Mouse (Mus musculus): Measurements from ENCODE around the gene Acot7. TPM values are rescaled to one million over a fixed set of nuclear protein-coding genes. Genes with fewer than 3 reads are reported as not detected.

The Acot7 gene
- polyA plus RNA-seq, 1 experiment: 32.0 TPM

DNA sequence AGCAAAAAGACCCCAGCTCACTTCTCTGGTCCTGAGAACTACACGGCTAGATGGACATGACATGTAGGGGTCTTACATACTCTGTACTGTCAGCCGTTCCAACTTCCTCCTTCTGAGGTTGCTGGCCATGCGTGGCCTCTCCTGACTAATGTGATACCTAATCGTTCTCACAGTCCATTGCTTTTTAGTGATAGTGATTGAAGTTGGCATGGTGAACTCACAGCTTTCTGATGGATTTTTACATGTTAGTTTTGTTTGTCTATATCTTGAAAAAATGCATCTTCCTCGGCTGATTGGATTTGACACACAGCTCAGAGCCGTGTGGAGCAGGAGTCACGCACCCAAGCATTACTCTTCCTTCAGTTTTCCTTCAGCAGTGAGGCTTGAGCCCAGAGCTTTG lies 53.4 kb downstream of the Acot7 start:
- no peak for TF ChIP-seq POLR2A (IDR thresholded peaks at IDR 0.05; ENCODE audit: borderline replicate concordance, control insufficient read depth, low read depth, low read length)
- no peak for TF ChIP-seq CTCF (IDR thresholded peaks at IDR 0.05; ENCODE audit: control insufficient read depth, insufficient read depth, low read length)
- no peak overlapping the region for H3K4me3 ChIP-seq (replicated peaks; ENCODE audit: control insufficient read depth, low read depth, low read length)
- no peaks in the 10 kb centered on the region for H3K4me1 ChIP-seq (ENCODE audit: control insufficient read depth, insufficient read depth, low read length)
- WGBS: 71% methylated on average over 7 of the region's 7 CpGs
- no peak overlapping the region for H3K27ac ChIP-seq (ENCODE audit: control insufficient read depth, insufficient read depth, low read depth, low read length, poor library complexity)

DNA sequence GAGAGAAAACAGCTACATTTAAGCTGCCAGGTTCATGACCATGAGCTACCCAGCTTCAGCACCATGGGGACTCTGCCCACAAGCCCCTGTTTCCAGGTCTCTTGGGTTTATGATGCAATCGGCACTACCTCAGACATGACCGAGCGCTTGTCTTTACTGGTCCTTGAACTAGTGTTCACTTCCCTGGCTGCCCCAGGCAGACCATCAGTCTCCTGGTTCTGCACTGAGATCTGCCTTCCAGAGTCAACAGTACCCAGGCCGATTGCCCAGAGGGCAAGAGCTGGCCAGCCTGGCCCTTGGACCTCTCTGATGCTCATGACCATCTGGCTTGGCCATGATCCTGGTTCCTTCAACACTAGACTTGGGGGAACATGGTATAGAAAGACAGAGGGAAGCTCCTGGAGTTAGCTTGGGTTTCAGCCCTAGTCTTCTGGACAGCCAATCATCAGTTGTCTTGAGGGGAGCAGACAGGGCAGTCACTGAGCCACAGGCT lies 54.5 kb downstream of the Acot7 start:
- Histone ChIP-seq H3K4me1 (ENCODE audit: control insufficient read depth, insufficient read depth, low read length) (no peaks in the 10 kb centered on the region), H3K27ac (ENCODE audit: control insufficient read depth, insufficient read depth, low read depth, low read length, poor library complexity) (no peak overlapping the region), H3K4me3 (replicated peaks; ENCODE audit: control insufficient read depth, low read depth, low read length) (no peak overlapping the region)
- no peak for TF ChIP-seq POLR2A (IDR thresholded peaks at IDR 0.05; ENCODE audit: borderline replicate concordance, control insufficient read depth, low read depth, low read length)
- no peak for TF ChIP-seq CTCF (IDR thresholded peaks at IDR 0.05; ENCODE audit: control insufficient read depth, insufficient read depth, low read length)
- WGBS: 72% methylated on average over 4 of the region's 4 CpGs

DNA sequence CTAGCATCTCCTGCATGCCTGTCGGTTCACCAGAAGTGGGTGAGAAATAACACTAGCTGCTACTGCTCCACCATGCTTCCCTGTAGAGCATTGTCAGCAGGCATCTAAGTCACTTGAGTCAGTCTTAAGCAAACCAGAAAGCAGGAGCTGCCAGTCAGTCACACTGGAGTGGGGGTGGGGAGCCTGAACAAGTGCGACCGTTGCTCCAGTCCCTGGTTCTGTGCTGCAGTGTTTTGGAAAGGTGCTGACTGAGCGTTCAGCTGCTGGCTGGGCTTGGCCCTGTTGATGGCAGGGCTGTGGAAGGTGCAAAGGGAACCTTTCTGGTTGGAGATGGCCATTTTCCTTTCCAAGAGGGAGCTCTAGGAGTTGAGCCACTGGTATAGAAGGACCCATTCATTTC lies 62.0 kb downstream of the Acot7 start:
- no peak overlapping the region for H3K4me3 ChIP-seq (replicated peaks; ENCODE audit: control insufficient read depth, low read depth, low read length)
- no peaks in the 10 kb centered on the region for H3K4me1 ChIP-seq (ENCODE audit: control insufficient read depth, insufficient read depth, low read length)
- no peak overlapping the region for H3K27ac ChIP-seq (ENCODE audit: control insufficient read depth, insufficient read depth, low read depth, low read length, poor library complexity)
- WGBS: 84% methylated on average over 4 of the region's 4 CpGs
- TF ChIP-seq CTCF (IDR thresholded peaks at IDR 0.05; ENCODE audit: control insufficient read depth, insufficient read depth, low read length) (no peak), POLR2A (IDR thresholded peaks at IDR 0.05; ENCODE audit: borderline replicate concordance, control insufficient read depth, low read depth, low read length) (no peak)

DNA sequence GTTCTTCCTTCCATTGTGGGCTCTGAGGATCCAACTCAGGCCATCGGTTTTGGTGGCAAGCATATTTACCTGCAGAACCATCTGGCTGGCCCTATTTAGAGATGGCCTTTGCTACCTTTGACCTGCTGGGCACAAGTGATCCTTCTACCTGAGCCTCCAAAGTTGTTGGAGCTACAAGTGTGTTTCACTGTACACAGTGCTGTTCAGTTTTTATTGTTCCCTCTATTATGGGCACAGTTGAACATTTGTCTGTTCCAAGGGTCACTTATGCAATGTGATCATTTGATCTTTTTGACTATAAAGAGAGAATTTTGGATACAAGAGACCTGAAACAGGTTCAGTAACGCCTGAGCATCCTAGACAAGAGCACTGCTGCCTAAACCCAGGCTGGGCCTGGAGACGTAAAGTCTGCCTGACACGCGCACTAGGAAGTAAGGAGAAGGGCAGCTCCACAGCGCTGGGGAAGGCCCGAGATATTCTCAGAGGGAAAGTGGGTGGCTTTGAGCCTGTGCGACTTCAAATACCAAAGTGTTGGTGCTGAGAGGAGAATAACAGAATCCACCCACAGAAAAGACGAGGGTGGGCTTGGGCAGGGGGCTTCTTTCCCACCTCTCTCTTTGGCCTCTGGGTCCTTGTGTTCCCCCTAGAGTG lies 65.4 kb downstream of the Acot7 start:
- WGBS: 75% methylated on average over 9 of the region's 9 CpGs
- Histone ChIP-seq H3K4me3 (replicated peaks; ENCODE audit: control insufficient read depth, low read depth, low read length) (no peak overlapping the region), H3K4me1 (ENCODE audit: control insufficient read depth, insufficient read depth, low read length) (no peaks in the 10 kb centered on the region), H3K27ac (ENCODE audit: control insufficient read depth, insufficient read depth, low read depth, low read length, poor library complexity) (no peak overlapping the region)
- no peak for TF ChIP-seq CTCF (IDR thresholded peaks at IDR 0.05; ENCODE audit: control insufficient read depth, insufficient read depth, low read length)
- TF ChIP-seq POLR2A (IDR thresholded peaks at IDR 0.05; ENCODE audit: borderline replicate concordance, control insufficient read depth, low read depth, low read length): no peak

DNA sequence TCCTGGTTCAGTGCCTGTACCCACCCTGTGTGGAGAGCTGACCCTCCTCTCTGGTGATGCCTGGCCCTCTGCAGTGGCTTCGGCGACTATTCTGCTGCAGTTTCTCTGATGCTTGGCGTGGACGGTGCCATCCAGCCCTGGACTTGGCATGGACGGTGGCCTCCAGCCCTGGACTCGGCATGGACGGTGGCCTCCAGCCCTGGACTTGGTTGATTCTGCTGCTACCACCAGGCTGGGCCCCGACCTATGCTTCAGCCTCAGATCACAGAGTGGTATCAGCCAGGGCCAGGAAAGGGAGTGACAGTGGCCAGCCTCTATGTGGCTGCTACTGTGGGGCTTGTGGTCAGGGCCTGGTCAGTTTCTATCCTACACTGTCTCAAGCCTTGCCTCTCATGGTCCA lies 66.0 kb downstream of the Acot7 start:
- 84% methylated on average over 8 of the region's 8 CpGs for WGBS
- H3K4me3 ChIP-seq (replicated peaks; ENCODE audit: control insufficient read depth, low read depth, low read length): no peak overlapping the region
- H3K27ac ChIP-seq (ENCODE audit: control insufficient read depth, insufficient read depth, low read depth, low read length, poor library complexity): no peak overlapping the region
- TF ChIP-seq CTCF (IDR thresholded peaks at IDR 0.05; ENCODE audit: control insufficient read depth, insufficient read depth, low read length): no peak
- no peak for TF ChIP-seq POLR2A (IDR thresholded peaks at IDR 0.05; ENCODE audit: borderline replicate concordance, control insufficient read depth, low read depth, low read length)
- no peaks in the 10 kb centered on the region for H3K4me1 ChIP-seq (ENCODE audit: control insufficient read depth, insufficient read depth, low read length)

DNA sequence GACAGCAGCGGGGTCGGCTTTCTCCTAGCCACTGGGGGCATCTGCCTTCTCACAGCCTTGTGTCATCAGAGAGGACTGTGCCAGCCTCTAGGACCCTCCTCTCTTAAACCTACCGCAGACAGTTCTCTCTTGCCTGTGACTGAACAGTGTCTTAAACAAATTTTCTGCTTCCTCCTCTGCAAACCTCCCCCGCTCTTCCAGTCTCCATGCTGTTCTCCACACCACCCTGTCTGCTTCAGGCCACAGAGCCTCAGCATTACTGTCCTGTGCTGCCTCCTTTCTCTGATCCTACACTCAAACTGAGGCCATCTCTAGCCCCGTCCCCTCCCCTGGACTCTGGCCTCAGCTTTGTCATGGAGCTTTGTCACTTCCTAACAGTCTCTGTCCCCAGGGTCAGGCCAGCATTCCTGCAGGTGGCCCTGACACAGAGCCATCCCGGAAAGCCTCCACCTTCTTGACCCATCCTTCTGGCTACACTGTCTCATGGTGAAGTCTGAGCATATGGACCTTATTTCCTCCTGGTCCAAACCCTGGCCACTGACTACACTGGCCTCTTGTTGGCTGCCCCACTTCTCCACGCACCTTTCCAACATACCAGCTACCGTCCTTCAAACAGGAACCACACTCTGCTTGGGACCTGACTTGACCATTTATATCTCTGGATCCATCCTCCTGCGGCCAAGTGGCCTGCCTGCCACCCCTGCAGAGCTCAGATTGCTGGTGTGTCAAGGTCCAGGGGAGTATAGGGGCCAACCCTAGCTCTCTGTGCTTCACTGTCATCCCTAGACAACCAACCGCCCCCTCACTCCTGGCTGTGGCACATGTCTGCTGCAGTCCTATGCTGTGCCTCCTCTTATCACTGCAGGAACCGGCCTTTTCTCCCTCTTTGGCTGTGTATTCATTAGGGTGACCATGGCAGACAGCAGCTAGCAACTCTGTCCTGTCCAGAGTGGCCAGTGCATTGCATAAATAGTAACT lies 66.9 kb downstream of the Acot7 start:
- WGBS: 84% methylated on average over 11 of the region's 11 CpGs
- Histone ChIP-seq H3K4me1 (ENCODE audit: control insufficient read depth, insufficient read depth, low read length) (no peaks in the 10 kb centered on the region), H3K27ac (ENCODE audit: control insufficient read depth, insufficient read depth, low read depth, low read length, poor library complexity) (no peak overlapping the region), H3K4me3 (replicated peaks; ENCODE audit: control insufficient read depth, low read depth, low read length) (no peak overlapping the region)
- TF ChIP-seq POLR2A (IDR thresholded peaks at IDR 0.05; ENCODE audit: borderline replicate concordance, control insufficient read depth, low read depth, low read length) (no peak), CTCF (IDR thresholded peaks at IDR 0.05; ENCODE audit: control insufficient read depth, insufficient read depth, low read length) (no peak)

DNA sequence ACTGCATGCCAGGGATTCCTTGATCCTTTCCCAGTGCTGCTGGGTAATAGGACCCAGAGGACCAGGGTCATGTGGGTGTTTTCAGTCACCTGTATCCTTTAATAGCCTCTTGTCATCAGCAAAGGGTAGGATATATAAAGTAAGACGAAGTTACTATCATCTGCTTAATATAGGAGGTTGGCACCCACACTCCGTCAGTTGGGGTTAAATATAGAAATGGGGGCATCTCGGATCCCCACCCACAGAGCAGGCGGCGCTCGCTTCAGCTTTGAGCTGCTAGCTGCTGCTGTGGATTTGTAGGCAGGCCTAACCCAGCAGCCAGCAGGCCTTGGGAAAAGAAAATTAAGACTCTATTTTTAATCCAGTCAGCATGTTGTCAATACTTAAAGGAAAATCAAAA lies 68.1 kb downstream of the Acot7 start:
- TF ChIP-seq CTCF (IDR thresholded peaks at IDR 0.05; ENCODE audit: control insufficient read depth, insufficient read depth, low read length): no peak
- TF ChIP-seq POLR2A (IDR thresholded peaks at IDR 0.05; ENCODE audit: borderline replicate concordance, control insufficient read depth, low read depth, low read length): no peak
- H3K4me3 ChIP-seq (replicated peaks; ENCODE audit: control insufficient read depth, low read depth, low read length): no peak overlapping the region
- 79% methylated on average over 6 of the region's 6 CpGs for WGBS
- H3K27ac ChIP-seq (ENCODE audit: control insufficient read depth, insufficient read depth, low read depth, low read length, poor library complexity): no peak overlapping the region
- no peaks in the 10 kb centered on the region for H3K4me1 ChIP-seq (ENCODE audit: control insufficient read depth, insufficient read depth, low read length)

DNA sequence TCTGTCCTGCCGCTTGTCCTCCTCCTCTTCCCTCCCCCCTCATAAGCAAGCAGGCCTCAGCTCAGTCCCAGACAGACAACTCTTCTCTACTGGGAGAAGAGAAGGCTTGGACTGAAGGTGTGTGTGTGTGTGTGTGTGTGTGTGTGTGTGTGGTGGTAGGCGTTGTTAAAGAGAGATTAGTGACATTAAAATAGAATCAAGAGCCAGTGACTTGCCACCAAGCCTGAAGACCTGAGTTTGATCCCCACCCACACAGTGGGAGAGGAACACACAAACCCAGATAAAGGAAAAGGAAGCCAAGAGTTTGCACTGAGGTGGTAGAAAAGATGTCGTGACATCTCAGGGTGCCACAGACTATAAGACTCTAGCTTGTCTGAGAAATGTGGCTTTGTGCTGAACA lies 69.3 kb downstream of the Acot7 start:
- 63% methylated on average over 3 of the region's 3 CpGs for WGBS

More for the DNA sequence above, 69.3 kb downstream of the Acot7 start:
- Histone ChIP-seq H3K4me1 (ENCODE audit: control insufficient read depth, insufficient read depth, low read length) (no peaks in the 10 kb centered on the region), H3K4me3 (replicated peaks; ENCODE audit: control insufficient read depth, low read depth, low read length) (no peak overlapping the region), H3K27ac (ENCODE audit: control insufficient read depth, insufficient read depth, low read depth, low read length, poor library complexity) (no peak overlapping the region)
- TF ChIP-seq CTCF (IDR thresholded peaks at IDR 0.05; ENCODE audit: control insufficient read depth, insufficient read depth, low read length) (no peak), POLR2A (IDR thresholded peaks at IDR 0.05; ENCODE audit: borderline replicate concordance, control insufficient read depth, low read depth, low read length) (no peak)
